In genomic region chr13:43549870-43550269, GRCm38 (mm10) we compare ENCODE assay signal across 22 mouse cellular contexts. TPM values are rescaled to one million over a fixed set of nuclear protein-coding genes. Genes with fewer than 3 reads are reported as not detected.
A peak's percentile ranks its signal among the peaks of the same experiment; 100 is the strongest.
DNase-seq lines count a peak whose midpoint lies in the region; ATAC-seq and TF ChIP-seq lines count a peak whose summit lies in the region.
"Had no signal": no experiment of that assay in that cellular context is flagged by ENCODE, and none has a peak within 500 bp of the region (broad histone marks: within the 10 kb centered on the region; RNA-seq: fewer than 3 reads in every experiment).

No protein-coding gene starts in this region.

- no peak for DNase-seq in kidney, adult 2 months
- no peak for DNase-seq in kidney, postnatal 10 days
- peak; percentile 59 for DNase-seq in A20 (ENCODE audit: low read depth, low spot score)
- no peak for DNase-seq in gastrocnemius, adult 18-20 months (ENCODE audit: low spot score)
- no peak for DNase-seq in hindbrain, embryonic 11.5 days (ENCODE audit: low spot score)
- DNase-seq: adrenal gland, postnatal 14 days; cerebellum, adult 11-12 months; cerebellum, postnatal 14 days; gastrocnemius, postnatal 10 days; kidney, postnatal 4 days; right cerebral cortex, postnatal 4 days had no signal

- no peaks in the 10 kb centered on the region for H3K9me3 ChIP-seq in hindbrain, embryonic 11.5 days (ENCODE audit: control insufficient read depth, low read length)
- H3K9me3 ChIP-seq: embryonic facial prominence, embryonic 15.5 days; hindbrain, embryonic 10.5 days; liver, embryonic 15.5 days had no signal

- peak overlapping the region; percentile 77 for H3K27ac ChIP-seq in kidney, adult 2 months (ENCODE audit: insufficient read depth, low read depth, low read length)
- H3K27ac ChIP-seq in macrophage, result peak overlapping the region; percentile 63
- no peak overlapping the region for H3K27ac ChIP-seq in hindbrain, embryonic 11.5 days (ENCODE audit: low read depth, low read length)
- H3K27ac ChIP-seq: embryonic facial prominence, embryonic 15.5 days; forebrain, embryonic 10.5 days; hindbrain, embryonic 10.5 days; liver, embryonic 15.5 days had no signal

- peaks cover 12% of the 10 kb centered on the region for H3K36me3 ChIP-seq in kidney, adult 2 months (ENCODE audit: control insufficient read depth, insufficient read depth, low read length)
- peaks cover 32% of the 10 kb centered on the region; the same call in 1 of the 2 replicates for H3K36me3 ChIP-seq in macrophage (ENCODE audit: inconsistent target)
- peaks cover 3% of the 10 kb centered on the region; the same call in 1 of the 2 replicates for H3K36me3 ChIP-seq in hindbrain, embryonic 11.5 days (ENCODE audit: control insufficient read depth, insufficient read depth, low read length)

- H3K27me3 ChIP-seq in kidney, adult 2 months (replicated peaks; ENCODE audit: control insufficient read depth, insufficient read depth, low read length), result no peaks in the 10 kb centered on the region
- no peaks in the 10 kb centered on the region for H3K27me3 ChIP-seq in hindbrain, embryonic 11.5 days (ENCODE audit: control insufficient read depth, insufficient read depth, low read length)
- H3K27me3 ChIP-seq: embryonic facial prominence, embryonic 15.5 days; liver, embryonic 15.5 days; megakaryocyte, embryonic 14.5 days; Patski had no signal

- no peak for TF ChIP-seq CTCF in kidney, adult 2 months (conservative IDR thresholded peaks at IDR 0.05; ENCODE audit: insufficient read depth, insufficient read length, low read depth, low read length)

- WGBS in kidney, adult 2 months, result 78% methylated on average over 7 of the region's 7 CpGs
- WGBS in macrophage (ENCODE audit: missing documents), result 19% methylated on average over 7 of the region's 7 CpGs
- 94% methylated on average over 7 of the region's 7 CpGs for WGBS in hindbrain, embryonic 11.5 days

- no peak overlapping the region for H3K4me2 ChIP-seq in hindbrain, embryonic 11.5 days (replicated peaks; ENCODE audit: low read depth, low read length)
- H3K4me2 ChIP-seq: embryonic facial prominence, embryonic 15.5 days; liver, embryonic 15.5 days had no signal

- H3K9ac ChIP-seq in hindbrain, embryonic 11.5 days (ENCODE audit: low read depth, low read length), result no peak overlapping the region
- H3K9ac ChIP-seq: embryonic facial prominence, embryonic 15.5 days; liver, embryonic 15.5 days had no signal

- peaks cover 27% of the 10 kb centered on the region for H3K4me1 ChIP-seq in kidney, adult 2 months (ENCODE audit: control insufficient read depth, insufficient read depth, low read length)
- no peaks in the 10 kb centered on the region for H3K4me1 ChIP-seq in hindbrain, embryonic 11.5 days (replicated peaks; ENCODE audit: control insufficient read depth, insufficient read depth, low read length)
- H3K4me1 ChIP-seq: embryonic facial prominence, embryonic 15.5 days; forebrain, embryonic 10.5 days; hindbrain, embryonic 10.5 days; liver, embryonic 15.5 days had no signal

- no peak overlapping the region for H3K4me3 ChIP-seq in kidney, adult 2 months (ENCODE audit: insufficient read depth, low read depth, low read length)
- H3K4me3 ChIP-seq in macrophage (ENCODE audit: inconsistent target), result no peak overlapping the region
- no peak overlapping the region for H3K4me3 ChIP-seq in hindbrain, embryonic 11.5 days (ENCODE audit: low read depth, low read length)
- H3K4me3 ChIP-seq: embryonic facial prominence, embryonic 15.5 days; forebrain, embryonic 10.5 days; hindbrain, embryonic 10.5 days; liver, embryonic 15.5 days had no signal

- no peak for TF ChIP-seq POLR2A in kidney, adult 2 months (IDR thresholded peaks at IDR 0.05; ENCODE audit: low read depth, low read length)

- peak; percentile 36 for ATAC-seq in activated CD4-positive, CD25-positive, alpha-beta regulatory T cell, adult 4 months
- ATAC-seq in erythroblast, adult 5-6 weeks (replicated peaks; ENCODE audit: low FRiP score, poor library complexity, severe bottlenecking), result no peak
- no peak for ATAC-seq in hindbrain, embryonic 11.5 days (ENCODE audit: low FRiP score)
- ATAC-seq: lung, postnatal 0 days; midbrain, embryonic 16.5 days; Patski had no signal

- H3K79me2 ChIP-seq in macrophage (ENCODE audit: inconsistent target), result peaks cover 19% of the 10 kb centered on the region; the same call in 1 of the 2 replicates

RNA-seq across cellular contexts. Expression of gene Mcur1, which starts 10.1 kb away (rescaled TPM):
- 87.2 and 91.7 TPM in 2 replicates for polyA plus RNA-seq in kidney, adult 2 months (2012; rRNA removed)
- 10 to 100 TPM; 11.0 to 11.2 TPM for polyA plus RNA-seq in activated CD4-positive, CD25-positive, alpha-beta regulatory T cell, adult 4 months (2017; shearing (Covaris generic))
- 10 to 100 TPM in 25 of 26 experiments, 1 to 10 TPM in 1; 8.7 to 88.5 (median 50.2) TPM for total RNA-seq in macrophage (2018; cell fraction: chromatin; rRNA removed)
- 10 to 100 TPM; 31.4 to 49.8 (median 38.5) TPM for total RNA-seq in macrophage (2018; cell fraction: cytosol; rRNA removed)
- 10 to 100 TPM; 12.0 to 66.7 (median 41.0) TPM for total RNA-seq in macrophage (2018; cell fraction: nucleus; rRNA removed)
- polyA plus RNA-seq in macrophage (2018), result 27.6 to 32.3 TPM (median 29.1 TPM) in 3 replicates
- 10 to 100 TPM; 30.3 to 31.7 TPM for total RNA-seq in gastrocnemius, adult 18-20 months (2021)
- total RNA-seq in erythroblast, adult 5-6 weeks (2015; ENCODE audit: low replicate concordance), result 3.8 and 7.5 TPM in 2 replicates
- total RNA-seq in erythroblast, adult 5-6 weeks (2017; ENCODE audit: low replicate concordance), result 3.0 and 9.2 TPM in 2 replicates
- 9.8 and 10.8 TPM in 2 replicates for polyA plus RNA-seq in hindbrain, embryonic 11.5 days (2014; fragmentation: Nextera tagmentation; extraction: Ambion mirVana)
